Mouse (Mus musculus): Measurements from ENCODE around the gene Ostf1. TPM values are rescaled to one million over a fixed set of nuclear protein-coding genes. Genes with fewer than 3 reads are reported as not detected.
"Not testable (repeated sequence)": the region's sequence is repeated elsewhere in the genome, so short reads cannot be mapped to it uniquely, and the experiment has no call there.

Ostf1 gene
- polyA plus RNA-seq, 1 experiment from 2014 or later = 65.1 TPM

DNA sequence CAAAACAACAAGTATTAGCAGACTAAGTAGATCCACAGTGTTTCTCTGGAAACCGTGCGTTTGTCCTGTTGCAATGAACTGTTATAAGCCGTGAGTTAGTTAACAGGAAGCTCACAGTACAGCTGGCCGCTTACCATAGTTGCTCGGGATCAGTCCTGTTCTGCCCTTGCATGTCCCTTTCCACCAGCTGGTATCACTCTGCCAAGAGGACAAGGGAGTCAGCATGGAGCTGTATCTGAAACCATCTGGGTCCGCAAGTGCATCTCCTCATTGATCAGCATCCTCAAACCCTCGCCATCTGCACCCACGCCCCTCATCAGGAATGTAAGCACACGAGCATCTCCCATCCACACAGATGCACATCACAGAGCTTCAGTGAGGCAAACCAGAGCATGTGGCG, 37.9 kb downstream of the Ostf1 start:
- H3K27ac ChIP-seq = no peak overlapping the region
- no peak for ATAC-seq
- peaks cover 3% of the 10 kb centered on the region for H3K4me1 ChIP-seq
- H3K9me3 ChIP-seq (replicated peaks) = no peaks in the 10 kb centered on the region
- H3K9ac ChIP-seq = no peak overlapping the region
- H3K4me2 ChIP-seq = no peak overlapping the region
- H3K27me3 ChIP-seq (replicated peaks) = no peaks in the 10 kb centered on the region
- 80% methylated on average over 10 of the region's 10 CpGs for WGBS (ENCODE audit: insufficient replicate concordance)
- H3K4me3 ChIP-seq = no peak overlapping the region
- H3K36me3 ChIP-seq = peaks cover 7% of the 10 kb centered on the region; the same call in 1 of the 2 replicates

DNA sequence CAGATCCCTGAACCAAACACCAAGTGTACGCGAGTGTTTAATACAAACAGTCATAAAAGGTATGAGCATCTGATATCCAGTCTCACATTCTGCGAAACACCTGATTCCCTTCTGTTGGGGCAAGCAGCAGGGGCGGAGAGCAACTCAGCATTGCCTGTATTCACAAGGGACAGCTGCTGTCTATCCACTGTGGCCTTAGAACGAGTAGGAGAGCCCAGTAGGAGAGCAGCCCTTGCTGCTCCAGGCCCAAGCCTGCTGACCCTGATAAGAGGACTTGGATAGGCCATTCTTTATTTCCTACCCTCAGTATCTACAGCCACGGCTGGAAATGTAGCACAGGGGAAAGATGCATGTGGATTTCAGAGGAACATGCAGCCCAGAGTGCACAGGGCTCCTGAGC, 38.7 kb downstream of the Ostf1 start:
- H3K4me2 ChIP-seq = no peak overlapping the region

DNA sequence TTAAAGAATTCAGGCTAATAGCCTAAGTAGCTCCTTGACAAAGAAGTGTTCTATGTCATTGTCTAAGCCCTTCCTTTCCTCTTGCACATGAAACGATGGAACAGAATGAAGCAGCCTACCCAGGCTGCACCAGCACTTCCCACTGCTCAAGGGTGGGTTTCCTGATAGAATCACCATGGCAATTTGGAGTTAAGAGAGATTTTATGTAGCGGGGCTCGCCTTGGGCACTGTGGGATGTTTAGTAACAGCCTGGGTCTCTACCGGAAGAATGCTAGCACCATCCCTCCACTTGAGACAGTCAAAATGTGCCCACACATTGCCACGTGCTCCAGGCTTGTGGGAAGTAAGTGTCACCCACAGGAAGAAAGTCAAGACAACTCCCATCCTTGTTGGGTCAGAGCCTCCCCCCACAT, 40.7 kb downstream of the Ostf1 start:
- Histone ChIP-seq H3K27ac (no peak overlapping the region), H3K9ac (no peak overlapping the region), H3K27me3 (replicated peaks) (no peaks in the 10 kb centered on the region), H3K4me3 (no peak overlapping the region), H3K9me3 (replicated peaks) (no peaks in the 10 kb centered on the region), H3K4me2 (no peak overlapping the region), H3K36me3 (peaks cover 9% of the 10 kb centered on the region; the same call in 1 of the 2 replicates), H3K4me1 (peaks cover 3% of the 10 kb centered on the region)
- 58% methylated on average over 5 of the region's 5 CpGs for WGBS (ENCODE audit: insufficient replicate concordance)
- no peak for ATAC-seq

More for the DNA sequence above, 38.7 kb downstream of the Ostf1 start:
- Histone ChIP-seq H3K4me1 (peaks cover 3% of the 10 kb centered on the region), H3K9ac (no peak overlapping the region), H3K36me3 (peaks cover 9% of the 10 kb centered on the region; the same call in 1 of the 2 replicates), H3K27me3 (replicated peaks) (no peaks in the 10 kb centered on the region), H3K27ac (no peak overlapping the region), H3K4me3 (no peak overlapping the region), H3K9me3 (replicated peaks) (no peaks in the 10 kb centered on the region)
- no peak for ATAC-seq
- 69% methylated on average over 6 of the region's 6 CpGs for WGBS (ENCODE audit: insufficient replicate concordance)

DNA sequence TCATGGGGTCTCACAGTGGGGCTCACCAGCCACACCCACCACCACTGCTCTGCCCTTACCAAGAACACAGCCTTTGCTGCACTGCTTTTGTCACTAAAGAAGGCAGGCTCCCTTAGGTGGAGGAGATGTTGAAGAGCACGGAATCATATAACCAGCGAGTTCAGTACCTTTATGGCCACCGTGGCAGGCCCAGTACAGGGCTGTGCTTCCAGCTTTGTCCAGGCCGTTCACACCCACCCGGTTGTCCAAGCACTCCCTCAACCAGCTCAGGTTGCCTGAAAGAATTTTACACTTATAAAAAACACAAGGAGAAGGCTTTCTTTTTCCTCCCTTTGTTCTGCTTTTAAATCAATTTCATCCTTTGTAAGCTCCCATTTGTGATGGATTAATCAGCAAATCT, 41.4 kb downstream of the Ostf1 start:
- no peak overlapping the region for H3K4me2 ChIP-seq
- H3K4me3 ChIP-seq = no peak overlapping the region
- WGBS (ENCODE audit: insufficient replicate concordance) = 81% methylated on average over 5 of the region's 5 CpGs
- no peak overlapping the region for H3K9ac ChIP-seq
- ATAC-seq = no peak
- no peaks in the 10 kb centered on the region for H3K27me3 ChIP-seq (replicated peaks)
- no peak overlapping the region for H3K27ac ChIP-seq
- H3K36me3 ChIP-seq = peaks cover 9% of the 10 kb centered on the region; the same call in 1 of the 2 replicates
- H3K4me1 ChIP-seq = peaks cover 3% of the 10 kb centered on the region
- no peaks in the 10 kb centered on the region for H3K9me3 ChIP-seq (replicated peaks)

DNA sequence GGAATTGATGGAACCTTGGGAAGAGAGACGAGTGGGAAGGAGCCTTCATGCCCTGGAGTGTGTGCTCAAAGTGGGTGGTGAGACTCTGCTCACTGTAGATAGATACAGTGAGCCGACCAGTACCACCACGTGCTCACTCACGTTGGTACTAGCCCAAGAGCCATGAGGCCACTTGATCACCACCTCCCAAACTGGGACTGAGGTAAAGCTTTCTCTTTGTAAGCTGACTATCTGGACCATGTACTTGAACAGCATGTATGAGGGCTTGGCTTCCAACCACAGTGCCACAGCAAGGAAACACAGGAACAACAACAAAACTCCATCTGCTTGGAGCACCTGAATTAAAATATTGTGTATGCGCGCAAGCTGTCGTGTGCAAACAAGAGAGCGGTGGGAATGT, 42.3 kb downstream of the Ostf1 start:
- Histone ChIP-seq H3K27me3 (replicated peaks) (no peaks in the 10 kb centered on the region), H3K9me3 (replicated peaks) (no peaks in the 10 kb centered on the region), H3K36me3 (peaks cover 18% of the 10 kb centered on the region), H3K4me2 (no peak overlapping the region), H3K4me1 (peaks cover 3% of the 10 kb centered on the region), H3K9ac (no peak overlapping the region), H3K27ac (no peak overlapping the region), H3K4me3 (no peak overlapping the region)
- ATAC-seq = no peak
- WGBS (ENCODE audit: insufficient replicate concordance) = 83% methylated on average over 8 of the region's 8 CpGs

DNA sequence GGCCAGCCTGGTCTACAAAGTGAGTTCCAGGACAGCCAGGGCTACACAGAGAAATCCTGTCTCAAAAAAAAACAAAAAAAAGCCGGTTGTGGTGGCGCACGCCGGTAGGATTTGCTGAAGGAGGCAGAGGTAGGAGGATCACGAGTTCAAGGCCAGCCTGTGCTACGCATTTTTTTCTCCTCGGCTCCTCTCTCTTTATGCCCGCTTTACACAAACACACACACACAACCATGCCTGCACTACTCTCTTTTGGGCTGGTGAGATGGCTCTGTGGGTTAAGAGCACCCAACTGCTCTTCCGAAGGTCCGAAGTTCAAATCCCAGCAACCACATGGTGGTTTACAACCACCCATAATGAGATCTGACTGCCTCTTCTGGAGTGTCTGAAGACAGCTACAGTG, 42.8 kb downstream of the Ostf1 start:
- 85% methylated on average over 10 of the region's 10 CpGs for WGBS (ENCODE audit: insufficient replicate concordance)
- peaks cover 19% of the 10 kb centered on the region for H3K36me3 ChIP-seq

DNA sequence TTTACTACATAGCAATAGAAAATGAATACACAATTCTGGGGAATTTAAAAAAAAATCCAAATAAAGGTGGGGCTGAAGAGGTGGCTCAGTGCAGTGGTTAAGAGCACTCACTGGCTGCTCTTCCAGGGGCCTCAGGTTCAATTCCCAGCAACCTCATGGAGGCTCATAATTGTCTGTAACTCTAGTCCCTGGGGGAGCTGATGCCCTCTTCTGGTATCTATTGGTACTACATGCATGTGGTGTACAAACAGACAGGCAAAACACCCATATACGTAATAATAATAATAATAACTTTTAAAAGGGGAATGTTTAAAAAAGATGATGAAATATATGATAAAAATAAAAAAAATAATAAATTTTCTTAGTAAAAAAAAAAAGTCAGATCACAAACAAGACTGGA, 43.4 kb downstream of the Ostf1 start:
- no peak overlapping the region for H3K4me2 ChIP-seq
- H3K9me3 ChIP-seq (replicated peaks) = no peaks in the 10 kb centered on the region
- H3K36me3 ChIP-seq = peaks cover 22% of the 10 kb centered on the region
- ATAC-seq = no peak
- no peak overlapping the region for H3K27ac ChIP-seq
- peaks cover 2% of the 10 kb centered on the region; the same call in 1 of the 2 replicates for H3K4me1 ChIP-seq
- H3K27me3 ChIP-seq (replicated peaks) = no peaks in the 10 kb centered on the region
- no peak overlapping the region for H3K4me3 ChIP-seq
- WGBS (ENCODE audit: insufficient replicate concordance) = 91% methylated on average over 1 of the region's 1 CpGs
- H3K9ac ChIP-seq = no peak overlapping the region

More for the DNA sequence above, 42.8 kb downstream of the Ostf1 start:
- not testable (repeated sequence) for ATAC-seq; H3K4me2 ChIP-seq; H3K9me3 ChIP-seq (replicated peaks); H3K4me3 ChIP-seq; H3K27ac ChIP-seq; H3K27me3 ChIP-seq (replicated peaks); H3K9ac ChIP-seq; H3K4me1 ChIP-seq

DNA sequence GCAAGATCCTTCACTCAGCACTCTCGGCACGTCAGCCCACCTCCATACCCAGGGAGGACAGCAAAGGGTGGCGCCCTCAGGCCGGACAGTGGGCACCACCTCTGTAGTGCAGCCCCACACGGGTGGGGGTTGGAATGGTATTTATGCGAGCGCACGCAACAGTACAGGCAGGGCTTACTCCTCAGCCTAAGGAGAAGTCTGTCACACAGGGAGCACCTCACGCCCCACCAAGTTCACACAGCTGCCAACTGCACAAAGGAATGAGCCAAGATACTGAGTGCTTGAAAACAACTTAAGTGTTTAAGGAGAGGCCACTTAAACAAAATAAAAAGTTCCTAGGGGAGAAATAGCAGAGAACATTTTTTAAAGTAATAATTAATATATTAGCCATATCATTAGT, 44.5 kb downstream of the Ostf1 start:
- no peak overlapping the region for H3K4me3 ChIP-seq
- no peak overlapping the region for H3K9ac ChIP-seq
- peaks cover 4% of the 10 kb centered on the region; the same call in 1 of the 2 replicates for H3K4me1 ChIP-seq
- no peak for ATAC-seq
- 87% methylated on average over 9 of the region's 9 CpGs for WGBS (ENCODE audit: insufficient replicate concordance)
- H3K36me3 ChIP-seq = peaks cover 22% of the 10 kb centered on the region
- H3K4me2 ChIP-seq = no peak overlapping the region
- no peaks in the 10 kb centered on the region for H3K27me3 ChIP-seq (replicated peaks)
- no peak overlapping the region for H3K27ac ChIP-seq
- no peaks in the 10 kb centered on the region for H3K9me3 ChIP-seq (replicated peaks)

DNA sequence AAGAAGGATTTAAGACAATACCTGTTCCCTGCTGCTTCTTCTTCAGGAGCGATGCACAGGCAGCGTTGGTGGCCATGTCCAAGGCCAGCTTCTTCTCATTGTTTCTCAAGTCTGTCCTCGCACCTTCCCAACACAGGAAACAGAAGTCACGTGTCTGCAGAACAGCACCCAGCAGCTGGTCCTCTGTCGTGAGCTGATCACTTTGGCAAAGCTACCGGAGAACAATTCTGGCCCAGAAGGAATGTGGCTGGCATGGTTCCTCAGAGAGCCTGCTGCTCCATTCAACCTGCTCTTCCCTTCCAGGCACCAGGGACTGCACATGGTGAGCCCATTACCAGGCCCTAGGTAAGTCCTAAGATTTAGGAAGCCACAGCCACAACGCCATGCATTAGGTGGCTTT, 47.0 kb downstream of the Ostf1 start:
- Histone ChIP-seq H3K9ac (no peak overlapping the region), H3K27me3 (replicated peaks) (no peaks in the 10 kb centered on the region), H3K4me1 (0 out of 2 replicates have a peak, but pooled peaks cover 4% of the 10 kb centered on the region), H3K36me3 (peaks cover 25% of the 10 kb centered on the region), H3K4me3 (no peak overlapping the region), H3K9me3 (replicated peaks) (no peaks in the 10 kb centered on the region), H3K27ac (no peak overlapping the region), H3K4me2 (no peak overlapping the region)
- ATAC-seq = no peak
- 80% methylated on average over 7 of the region's 7 CpGs for WGBS (ENCODE audit: insufficient replicate concordance)

DNA sequence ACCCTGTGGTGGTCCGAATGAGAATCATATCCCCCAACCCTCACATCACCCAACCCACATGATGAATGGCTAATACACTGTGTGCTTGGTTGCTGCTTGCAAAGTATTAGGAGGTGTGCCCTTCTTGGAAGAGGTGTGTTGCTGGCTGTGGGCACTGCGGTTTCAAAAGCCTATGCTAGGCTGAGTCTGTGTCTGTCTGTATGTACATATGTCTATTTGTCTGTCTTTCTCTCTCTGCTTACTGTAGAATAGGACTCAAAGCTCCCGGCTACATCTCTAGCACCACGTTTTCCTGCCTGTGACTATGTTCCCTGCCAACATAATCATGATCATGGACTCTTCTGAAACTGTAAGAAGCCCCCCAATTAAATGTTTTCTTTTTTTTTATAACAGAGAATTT, 47.9 kb downstream of the Ostf1 start:
- Histone ChIP-seq H3K9ac (no peak overlapping the region), H3K27me3 (replicated peaks) (no peaks in the 10 kb centered on the region), H3K4me2 (no peak overlapping the region), H3K9me3 (replicated peaks) (no peaks in the 10 kb centered on the region), H3K4me1 (0 out of 2 replicates have a peak, but pooled peaks cover 4% of the 10 kb centered on the region), H3K36me3 (peaks cover 20% of the 10 kb centered on the region), H3K4me3 (no peak overlapping the region), H3K27ac (no peak overlapping the region)
- WGBS (ENCODE audit: insufficient replicate concordance) = 78% methylated on average over 4 of the region's 4 CpGs
- ATAC-seq = no peak

DNA sequence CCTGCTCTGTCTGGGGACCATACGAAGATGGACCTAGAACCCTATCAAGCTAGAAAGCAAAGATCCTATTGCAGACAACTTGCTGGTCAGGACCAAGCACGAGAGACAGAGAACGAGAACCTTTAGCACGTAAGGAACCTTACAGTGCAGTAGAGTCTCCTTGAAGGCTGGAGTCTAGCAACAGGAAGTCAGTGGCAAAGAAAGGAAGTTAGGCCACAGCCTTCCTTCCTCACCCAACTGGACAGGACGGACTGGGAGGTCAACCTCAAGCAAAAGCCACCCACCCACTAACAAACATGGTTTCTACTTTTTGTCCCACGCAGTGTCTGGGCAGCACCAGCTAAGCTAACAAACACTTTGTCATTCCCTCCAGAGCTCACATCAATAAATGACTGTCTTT, 48.7 kb downstream of the Ostf1 start:
- 55% methylated on average over 6 of the region's 6 CpGs for WGBS (ENCODE audit: insufficient replicate concordance)
- H3K4me2 ChIP-seq = no peak overlapping the region
- H3K27me3 ChIP-seq (replicated peaks) = no peaks in the 10 kb centered on the region
- no peak overlapping the region for H3K4me3 ChIP-seq
- no peaks in the 10 kb centered on the region for H3K9me3 ChIP-seq (replicated peaks)
- H3K36me3 ChIP-seq = peaks cover 17% of the 10 kb centered on the region
- H3K27ac ChIP-seq = no peak overlapping the region
- no peak for ATAC-seq
- 0 out of 2 replicates have a peak, but pooled peaks cover 4% of the 10 kb centered on the region for H3K4me1 ChIP-seq
- H3K9ac ChIP-seq = no peak overlapping the region

DNA sequence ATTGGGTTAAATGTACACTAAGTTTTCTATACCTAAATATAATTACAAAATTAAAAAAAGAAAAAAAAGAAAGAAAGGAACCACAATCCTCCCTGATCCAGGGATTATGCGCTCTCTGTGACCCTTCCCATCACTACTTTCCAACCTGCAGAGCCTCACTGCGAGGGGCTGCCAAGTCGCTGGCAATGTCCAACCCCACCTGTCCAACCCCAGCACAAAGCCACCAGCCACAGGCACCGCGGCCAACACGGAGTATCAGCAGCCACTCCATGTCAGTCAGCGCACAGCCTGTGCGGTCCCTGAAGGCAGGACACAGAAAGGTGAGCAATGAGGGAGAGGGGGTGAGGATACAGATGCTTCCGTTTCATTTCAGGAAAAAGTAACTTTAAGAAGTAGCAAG, 49.4 kb downstream of the Ostf1 start:
- Histone ChIP-seq H3K9ac (no peak overlapping the region), H3K36me3 (peaks cover 17% of the 10 kb centered on the region), H3K9me3 (replicated peaks) (no peaks in the 10 kb centered on the region), H3K4me1 (0 out of 2 replicates have a peak, but pooled peaks cover 4% of the 10 kb centered on the region), H3K4me2 (no peak overlapping the region), H3K4me3 (no peak overlapping the region), H3K27ac (no peak overlapping the region), H3K27me3 (replicated peaks) (no peaks in the 10 kb centered on the region)
- WGBS (ENCODE audit: insufficient replicate concordance) = 89% methylated on average over 9 of the region's 9 CpGs
- ATAC-seq = no peak

DNA sequence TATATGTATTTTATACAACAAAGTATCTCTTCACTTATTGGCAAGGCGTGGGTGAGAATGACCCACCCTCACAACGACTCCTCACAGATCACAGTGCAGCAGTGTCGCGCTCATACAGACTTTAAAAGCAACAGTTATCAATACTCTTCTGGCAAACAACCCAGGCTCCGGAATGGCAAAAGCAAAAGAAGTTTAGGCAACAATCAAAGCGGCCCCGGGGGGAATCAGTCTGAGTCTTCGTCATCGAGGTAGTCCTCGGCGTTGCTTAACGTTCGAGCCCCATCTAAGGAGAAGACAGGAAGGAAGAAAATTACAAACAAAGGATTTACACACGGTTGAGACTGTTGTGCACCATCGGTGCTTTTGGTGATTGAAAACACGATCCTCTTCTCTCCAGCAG, 50.6 kb downstream of the Ostf1 start:
- H3K27ac ChIP-seq = no peak overlapping the region
- peaks cover 17% of the 10 kb centered on the region for H3K36me3 ChIP-seq
- no peak overlapping the region for H3K9ac ChIP-seq
- no peak overlapping the region for H3K4me3 ChIP-seq
- ATAC-seq = no peak
- H3K27me3 ChIP-seq (replicated peaks) = no peaks in the 10 kb centered on the region
- WGBS (ENCODE audit: insufficient replicate concordance) = 85% methylated on average over 16 of the region's 16 CpGs
- no peak overlapping the region for H3K4me2 ChIP-seq
- H3K4me1 ChIP-seq = 0 out of 2 replicates have a peak, but pooled peaks cover 4% of the 10 kb centered on the region
- no peaks in the 10 kb centered on the region for H3K9me3 ChIP-seq (replicated peaks)
